Mouse (Mus musculus) cerebellum, adult 2 months (tissue): Measurements from ENCODE around the gene Tigit.

Source experiments
- CTCF ChIP-seq: fragments of 200-500 bp; IDR thresholded peaks from 2 replicates; pipeline ENCODE4 v1.5.1; 2011; ENCODE audit warnings: low read depth, mild to moderate bottlenecking, control low read depth, low read length, moderate library complexity, borderline replicate concordance; ENCODE audit not compliant: insufficient read depth
- POLR2A ChIP-seq: fragments of 200-500 bp; IDR thresholded peaks from 2 replicates; pipeline ENCODE4 v1.6.1; 2011; ENCODE audit warnings: low read length, control low read depth, borderline replicate concordance; ENCODE audit not compliant: insufficient read depth

GRCm38 (mm10) chr16:43700575-43700974, 36.6 kb upstream of the Tigit start:
- TF ChIP-seq CTCF (no peak), POLR2A (no peak)
